Mouse (Mus musculus) embryonic stem cell, embryonic (primary cell): Measurements from ENCODE around the gene Spats1.

Source experiments
- CTCF ChIA-PET, 4 experiments: fragments of 300-600 bp in 2 of 4; fragments of 350-600 bp in 2 of 4; sonication (Branson Sonifier 250); formaldehyde crosslinking; loops; one replicate each; lab custom pipeline; 2022; ENCODE audit warnings: inconsistent platforms in 2 of 4; lab: Charles Lee
- POLR2A ChIA-PET, 4 experiments: fragments of 300-600 bp in 2 of 4; fragments of 350-600 bp in 2 of 4; sonication (Branson Sonifier 250); formaldehyde crosslinking; loops; one replicate each; lab custom pipeline; 2022; ENCODE audit warnings: antibody characterized with exemption in 4 of 4, inconsistent platforms in 1 of 4; lab: Charles Lee

Spats1 gene

DNA sequence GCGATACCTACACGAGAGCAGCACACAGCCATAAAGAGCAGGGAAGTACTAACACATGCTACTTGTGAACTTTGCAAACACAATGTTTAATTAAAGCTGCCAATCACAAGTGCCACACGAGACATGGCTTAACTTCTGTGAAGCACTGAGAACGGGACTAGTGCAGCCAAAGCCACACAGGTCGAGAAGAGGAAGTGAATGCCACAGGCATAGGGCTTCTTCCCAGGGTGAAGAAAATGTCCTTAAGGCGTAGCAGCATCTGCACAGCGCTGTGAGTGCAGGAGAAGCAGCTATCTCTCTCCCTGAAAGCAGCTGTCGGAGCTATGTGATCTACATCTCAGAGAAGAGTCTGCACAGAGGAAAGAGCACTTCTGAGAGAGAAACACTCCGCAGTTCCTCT is 80.6 kb downstream of the Spats1 start:
- POLR2A ChIA-PET = interaction anchor here in 2 of 4 experiments (0.9 to 3.9 kb wide), 9 partner anchors 8 to 128 kb away, joined by 3 to 23 read pairs (median 4); partner anchors contain the start of genes Cdc5l (in 2 of the 2) and Tcte1 (in 1 of the 2)

DNA sequence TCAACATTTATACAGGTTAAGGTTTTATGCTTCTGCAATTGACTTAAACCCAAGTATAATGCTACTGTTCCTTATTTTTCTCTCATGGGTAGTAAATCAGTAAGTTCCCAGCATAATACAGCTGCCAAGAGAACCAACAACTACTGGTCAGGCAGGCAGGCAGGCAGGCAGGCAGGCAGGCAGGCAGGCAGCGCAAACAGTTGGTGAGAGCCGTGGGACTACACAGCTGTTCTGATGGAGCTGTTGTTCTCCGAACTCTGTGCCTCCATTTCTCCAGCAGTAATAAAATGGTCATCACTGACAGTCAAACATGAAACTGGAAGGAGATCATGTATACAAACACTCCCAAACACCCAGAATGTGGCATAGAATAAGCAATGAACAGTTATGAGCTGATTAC is 81.5 kb downstream of the Spats1 start:
- ChIA-PET POLR2A (interaction anchor here in 3 of 4 experiments (0.8 to 3.9 kb wide), 7 partner anchors 8 to 129 kb away, joined by 3 to 23 read pairs (median 4); partner anchors contain the start of gene Tcte1 (in 1 of the 3)), CTCF (interaction anchor here in 2 of 4 experiments (1.6 to 2.0 kb wide), 3 partner anchors 10 to 13 kb away, joined by 3 to 12 read pairs (median 8); no protein-coding TSS in a partner anchor)

More for the DNA sequence above, 80.6 kb downstream of the Spats1 start:
- CTCF ChIA-PET = interaction anchor here (0.6 to 2.0 kb wide), 9 partner anchors 9 to 112 kb away, joined by 3 to 12 read pairs (median 5); partner anchors contain the start of gene Aars2 (in 1 of the 4)
